Mouse (Mus musculus) kidney, embryonic 14.5 days (tissue): ENCODE results near the gene Gdf2. TPM values are rescaled to one million over a fixed set of nuclear protein-coding genes. Genes with fewer than 3 reads are reported as not detected.

Source experiments
- ATAC-seq: fragments of 200-750 bp; cut with Nextera tagmentation; 2 replicates; pipeline ENCODE4 v1.8.0; 2017; ENCODE audit warnings: moderate number of reproducible peaks, mild to moderate bottlenecking, moderate TSS enrichment, moderate library complexity; ENCODE audit not compliant: low FRiP score, low TSS enrichment
- H3K27ac ChIP-seq: fragments of 300-500 bp; sonication (generic); 2 replicates; pipeline ENCODE4 v1.5.1; 2014; ENCODE audit warnings: low read depth, mild to moderate bottlenecking, low read length, moderate library complexity, mixed read lengths
- H3K27me3 ChIP-seq: fragments of 300-500 bp; sonication (generic); 2 replicates; pipeline ENCODE4 v1.6.1; 2014; ENCODE audit warnings: mild to moderate bottlenecking, low read length; ENCODE audit not compliant: control insufficient read depth, insufficient read depth
- H3K36me3 ChIP-seq: fragments of 300-500 bp; sonication (generic); 2 replicates; pipeline ENCODE4 v1.6.1; 2014; ENCODE audit warnings: low read length, mixed read lengths; ENCODE audit not compliant: control insufficient read depth, insufficient read depth
- H3K4me1 ChIP-seq: fragments of 300-500 bp; sonication (generic); 2 replicates; pipeline ENCODE4 v1.6.1; 2014; ENCODE audit warnings: low read length, mixed read lengths; ENCODE audit not compliant: control insufficient read depth, insufficient read depth
- H3K4me2 ChIP-seq: fragments of 300-500 bp; sonication (generic); replicated peaks from 2 replicates; pipeline ENCODE4 v1.6.1; 2014; ENCODE audit warnings: low read depth, mild to moderate bottlenecking, low read length
- H3K4me3 ChIP-seq: fragments of 300-500 bp; sonication (generic); 2 replicates; pipeline ENCODE4 v1.5.1; 2014; ENCODE audit warnings: mild to moderate bottlenecking, low read length
- H3K9ac ChIP-seq: fragments of 300-500 bp; sonication (generic); 2 replicates; pipeline ENCODE4 v1.6.1; 2014; ENCODE audit warnings: low read depth, mild to moderate bottlenecking, low read length, moderate library complexity
- H3K9me3 ChIP-seq: fragments of 300-500 bp; sonication (generic); 2 replicates; pipeline ENCODE4 v1.6.1; 2016; ENCODE audit warnings: low read length; ENCODE audit not compliant: control insufficient read depth
- WGBS: fragments of 180-500 bp; shearing (Covaris S2); extraction: QIAGEN DNeasy Blood & Tissue Kit; methylation state at CpG from one replicate; pipeline ENCODE4 v1.1.7; 2014; 5-methylcytosine and 5-hydroxymethylcytosine counted together
- polyA plus RNA-seq: library from polyadenylated mRNA; unstranded; fragments of >200 nt; fragmentation: Nextera tagmentation; extraction: Ambion mirVana; gene quantifications from 2 replicates; pipeline ENCODE4 v1.2.1, GENCODE M21; 2014

The Gdf2 gene
- polyA plus RNA-seq, 1 experiment from 2014 or later = not detected

GRCm38 (mm10) chr14:33974752-33975151 is 33.9 kb downstream of the Gdf2 start:
- Histone ChIP-seq H3K9ac (no peak overlapping the region), H3K9me3 (no peaks in the 10 kb centered on the region), H3K4me2 (no peak overlapping the region), H3K4me1 (no peaks in the 10 kb centered on the region), H3K27me3 (peaks cover 11% of the 10 kb centered on the region; the same call in 1 of the 2 replicates), H3K36me3 (no peaks in the 10 kb centered on the region), H3K4me3 (no peak overlapping the region), H3K27ac (no peak overlapping the region)
- WGBS = 68% methylated on average over 5 of the region's 5 CpGs
- no peak for ATAC-seq

DNA sequence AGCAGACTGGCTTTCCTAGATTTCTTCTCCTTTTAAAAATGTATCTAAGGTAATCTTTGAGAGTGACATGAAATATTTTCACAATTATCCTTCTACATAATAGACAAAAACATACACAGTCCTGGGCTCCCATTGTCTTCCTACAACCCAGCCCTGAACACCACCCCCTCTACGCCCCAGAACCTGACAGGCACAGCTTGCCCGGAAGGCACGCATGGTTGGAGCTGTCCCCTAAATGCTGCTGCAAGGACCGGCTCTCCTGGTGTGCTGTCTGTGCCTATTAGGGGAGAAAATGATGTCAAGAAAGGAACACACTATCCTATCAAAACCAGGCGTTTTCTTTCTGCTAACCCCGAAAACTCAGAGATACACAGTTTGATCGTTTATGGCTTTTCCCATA is 36.9 kb downstream of the Gdf2 start:
- WGBS = 44% methylated on average over 7 of the region's 7 CpGs
- H3K27me3 ChIP-seq = peaks cover 11% of the 10 kb centered on the region; the same call in 1 of the 2 replicates
- H3K27ac ChIP-seq = no peak overlapping the region
- no peaks in the 10 kb centered on the region for H3K36me3 ChIP-seq
- H3K4me3 ChIP-seq = no peak overlapping the region
- no peak for ATAC-seq
- no peaks in the 10 kb centered on the region for H3K9me3 ChIP-seq
- no peak overlapping the region for H3K9ac ChIP-seq
- H3K4me1 ChIP-seq = no peaks in the 10 kb centered on the region
- H3K4me2 ChIP-seq = no peak overlapping the region; the same call in 1 of the 2 replicates

GRCm38 (mm10) chr14:33978604-33979059 is 37.8 kb downstream of the Gdf2 start, which contains the start of gene Zfp488:
TSS of gene Zfp488 (minus strand) at chr14:33978764.
- H3K9ac ChIP-seq = peak within 1 kb of the TSS; percentile 23; the same call in 1 of the 2 replicates
- ATAC-seq = peak; percentile 80

GRCm38 (mm10) chr14:33989201-33989600 is 48.4 kb downstream of the Gdf2 start:
- no peaks in the 10 kb centered on the region for H3K36me3 ChIP-seq
- H3K27me3 ChIP-seq = no peaks in the 10 kb centered on the region
- 72% methylated on average over 3 of the region's 3 CpGs for WGBS
- no peak overlapping the region for H3K4me3 ChIP-seq
- no peak for ATAC-seq
- no peak overlapping the region for H3K27ac ChIP-seq
- no peak overlapping the region for H3K9ac ChIP-seq
- no peaks in the 10 kb centered on the region for H3K4me1 ChIP-seq
- no peaks in the 10 kb centered on the region for H3K9me3 ChIP-seq
- H3K4me2 ChIP-seq = no peak overlapping the region

More at GRCm38 (mm10) chr14:33978604-33979059, 37.8 kb downstream of the Gdf2 start, which contains the start of gene Zfp488:
- Histone ChIP-seq H3K9me3 (no peaks in the 10 kb centered on the region), H3K27ac (no peak within 1 kb of the TSS), H3K4me1 (no peaks in the 10 kb centered on the region), H3K4me2 (peak within 1 kb of the TSS; percentile 65), H3K4me3 (peak within 1 kb of the TSS; percentile 36), H3K36me3 (no peaks in the 10 kb centered on the region), H3K27me3 (peaks cover 11% of the 10 kb centered on the region; the same call in 1 of the 2 replicates)
- WGBS = 2% methylated on average over 25 of the region's 25 CpGs

- Histone ChIP-seq H3K27me3 (no peaks in the 10 kb centered on the region), H3K36me3 (no peaks in the 10 kb centered on the region), H3K9me3 (no peaks in the 10 kb centered on the region), H3K9ac (no peak overlapping the region), H3K27ac (no peak overlapping the region), H3K4me3 (no peak overlapping the region), H3K4me1 (no peaks in the 10 kb centered on the region), H3K4me2 (no peak overlapping the region)
- 64% methylated on average over 4 of the region's 4 CpGs for WGBS
- no peak for ATAC-seq
These were observed 51.1 kb downstream of the Gdf2 start for GRCm38 (mm10) chr14:33991971-33992370.

DNA sequence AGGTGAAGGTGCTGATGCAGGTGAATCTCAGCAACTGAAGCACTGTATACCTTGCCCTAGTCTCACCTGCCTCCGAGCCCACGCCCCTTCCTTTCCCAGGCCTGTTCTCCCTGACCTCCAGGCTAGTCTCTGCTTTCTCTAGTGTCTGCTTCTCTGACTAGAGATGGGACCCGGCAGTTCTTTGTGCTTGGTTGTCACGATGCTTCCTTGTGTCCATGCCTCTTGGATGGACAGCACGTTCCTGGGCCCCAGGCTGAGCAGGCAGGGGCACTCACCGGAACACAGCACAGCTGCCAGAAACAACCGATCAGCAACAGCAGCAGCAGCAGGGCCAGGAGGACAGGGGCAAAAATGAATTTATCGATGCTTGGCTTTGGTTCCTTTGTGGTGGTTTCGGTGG is 52.2 kb downstream of the Gdf2 start:
- Histone ChIP-seq H3K27me3 (no peaks in the 10 kb centered on the region), H3K9me3 (no peaks in the 10 kb centered on the region), H3K4me1 (no peaks in the 10 kb centered on the region), H3K9ac (no peak overlapping the region), H3K27ac (no peak overlapping the region), H3K36me3 (no peaks in the 10 kb centered on the region), H3K4me3 (no peak overlapping the region), H3K4me2 (no peak overlapping the region)
- 96% methylated on average over 9 of the region's 9 CpGs for WGBS
- no peak for ATAC-seq

GRCm38 (mm10) chr14:33993521-33994289 is 52.9 kb downstream of the Gdf2 start:
- Histone ChIP-seq H3K4me1 (no peaks in the 10 kb centered on the region), H3K27me3 (no peaks in the 10 kb centered on the region), H3K36me3 (no peaks in the 10 kb centered on the region), H3K4me3 (no peak overlapping the region), H3K9ac (no peak overlapping the region), H3K27ac (no peak overlapping the region), H3K9me3 (no peaks in the 10 kb centered on the region), H3K4me2 (no peak overlapping the region)
- 87% methylated on average over 6 of the region's 6 CpGs for WGBS
- ATAC-seq = no peak

Other genes with a start within 250 kb of the Gdf2 start
- 0.79 and 0.88 TPM in 2 replicates for gene Gdf10, start 17.5 kb upstream of the Gdf2 start, polyA plus RNA-seq
- not detected in 2 replicates for gene Rbp3, start 13.0 kb downstream of the Gdf2 start, polyA plus RNA-seq
- not detected in 2 replicates for gene Zfp488, start 37.7 kb downstream of the Gdf2 start, polyA plus RNA-seq
- gene Gm30083, start 74.1 kb downstream of the Gdf2 start, polyA plus RNA-seq = not detected in 2 replicates
- not detected in 2 replicates for gene Gm5460, start 75.7 kb downstream of the Gdf2 start, polyA plus RNA-seq
- gene Antxrl, start 111.7 kb downstream of the Gdf2 start, polyA plus RNA-seq = not detected in 2 replicates
- gene Anxa8, start 144.9 kb downstream of the Gdf2 start, polyA plus RNA-seq = 0.44 and 0.61 TPM in 2 replicates
- not detected in 2 replicates for gene A630023A22Rik, start 161.7 kb downstream of the Gdf2 start, polyA plus RNA-seq
- gene Npy4r, start 211.4 kb downstream of the Gdf2 start, polyA plus RNA-seq = 0.06 and 0.11 TPM in 2 replicates